ENCODE assay signal across 25 mouse cellular contexts in the genomic region with DNA sequence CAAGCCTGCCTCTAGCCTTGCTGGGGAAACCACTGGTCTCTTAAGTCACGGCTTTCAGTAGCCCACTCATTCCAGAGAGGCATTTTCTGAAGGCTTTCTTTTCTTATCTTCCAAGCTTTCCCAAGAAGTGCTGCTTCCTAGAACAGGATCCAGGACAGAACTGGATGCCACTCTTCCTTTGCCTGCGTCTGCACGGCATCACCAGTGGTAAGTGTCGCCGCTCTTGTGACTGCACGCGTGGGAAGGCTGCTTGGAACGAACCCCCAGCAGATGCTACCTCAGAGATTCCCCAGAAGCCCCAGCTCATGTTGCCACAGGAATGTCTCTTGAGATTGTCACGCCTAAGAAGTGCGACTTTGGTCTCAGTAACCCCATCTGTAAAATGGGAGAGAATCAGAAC. TPM values are rescaled to one million over a fixed set of nuclear protein-coding genes. Genes with fewer than 3 reads are reported as not detected.
"Had no signal": no experiment of that assay in that cellular context is flagged by ENCODE, and none has a peak within 500 bp of the region (broad histone marks: within the 10 kb centered on the region; RNA-seq: fewer than 3 reads in every experiment).

No protein-coding gene starts in this region.

- H3K27ac ChIP-seq: limb, embryonic 10.5 days; limb, embryonic 13.5 days; liver, embryonic 12.5 days; liver, embryonic 15.5 days; lung, embryonic 15.5 days; midbrain, embryonic 10.5 days; midbrain, embryonic 13.5 days; neural tube, embryonic 13.5 days had no signal

- H3K36me3 ChIP-seq: limb, embryonic 10.5 days; limb, embryonic 13.5 days; liver, embryonic 12.5 days; liver, embryonic 15.5 days; lung, embryonic 15.5 days; midbrain, embryonic 10.5 days; midbrain, embryonic 13.5 days; neural tube, embryonic 13.5 days had no signal

- H3K4me1 ChIP-seq: limb, embryonic 10.5 days; limb, embryonic 13.5 days; liver, embryonic 12.5 days; liver, embryonic 15.5 days; midbrain, embryonic 13.5 days; neural tube, embryonic 13.5 days had no signal

- H3K9me3 ChIP-seq: limb, embryonic 10.5 days; limb, embryonic 13.5 days; liver, embryonic 12.5 days; liver, embryonic 15.5 days; lung, embryonic 15.5 days; megakaryocyte, embryonic 14.5 days; midbrain, embryonic 10.5 days; midbrain, embryonic 13.5 days; neural tube, embryonic 13.5 days had no signal

- H3K4me2 ChIP-seq: limb, embryonic 13.5 days; liver, embryonic 12.5 days; liver, embryonic 15.5 days; lung, embryonic 15.5 days; midbrain, embryonic 13.5 days; neural tube, embryonic 13.5 days had no signal

- ATAC-seq: inflammation-experienced regulatory T-cells, adult 6 months; intestine, embryonic 16.5 days; liver, embryonic 12.5 days; midbrain, embryonic 13.5 days; midbrain, embryonic 16.5 days had no signal

- DNase-seq: kidney, adult 18-20 months; kidney, adult 9 months; kidney, postnatal 14 days; kidney, postnatal 4 days; liver; lung, adult 18-20 months; lung, postnatal 10 days; lung, postnatal 36 days; thymus, adult 2 months; thymus, postnatal 14 days had no signal

- H3K4me3 ChIP-seq: limb, embryonic 10.5 days; limb, embryonic 13.5 days; liver, embryonic 12.5 days; liver, embryonic 15.5 days; lung, embryonic 15.5 days; megakaryocyte, embryonic 14.5 days; midbrain, embryonic 10.5 days; midbrain, embryonic 13.5 days; myocyte; neural tube, embryonic 13.5 days had no signal

- H3K27me3 ChIP-seq: limb, embryonic 13.5 days; liver, embryonic 12.5 days; liver, embryonic 15.5 days; lung, embryonic 15.5 days; midbrain, embryonic 13.5 days; neural tube, embryonic 13.5 days had no signal

- H3K9ac ChIP-seq: limb, embryonic 13.5 days; liver, embryonic 12.5 days; liver, embryonic 15.5 days; lung, embryonic 15.5 days; midbrain, embryonic 13.5 days; neural tube, embryonic 13.5 days had no signal

RNA-seq across cellular contexts. Expression of gene Btbd16, which starts 41.7 kb away (rescaled TPM):
- total RNA-seq: neutrophil, adult 5-6 weeks had no signal
- polyA plus RNA-seq: kidney, embryonic 16.5 days; limb, embryonic 10.5 days; liver, embryonic 12.5 days; liver, embryonic 15.5 days; lung, embryonic 15.5 days; midbrain, embryonic 10.5 days; midbrain, embryonic 13.5 days; midbrain, embryonic 16.5 days; myocyte had no signal
